Mouse (Mus musculus) heart, adult 2 months (tissue): ENCODE measurements at regions not wholly inside any gene's neighbourhood (a gene's known extent, or its start where the extent isn't known, plus 50 kb on each side); places are given as distances from the start of the nearest gene placed in this dataset.

Experiments
- CTCF ChIP-seq: fragments of 200-600 bp; IDR thresholded peaks from 2 replicates; pipeline ENCODE4 v1.8.1; 2022; ENCODE audit warnings: antibody characterized with exemption, mild to moderate bottlenecking, moderate library complexity
- POLR2A ChIP-seq: fragments of 200-500 bp; IDR thresholded peaks from 2 replicates; pipeline ENCODE4 v1.6.1; 2011; ENCODE audit warnings: mild to moderate bottlenecking, low read depth, low read length, control low read depth; ENCODE audit not compliant: insufficient read depth

DNA sequence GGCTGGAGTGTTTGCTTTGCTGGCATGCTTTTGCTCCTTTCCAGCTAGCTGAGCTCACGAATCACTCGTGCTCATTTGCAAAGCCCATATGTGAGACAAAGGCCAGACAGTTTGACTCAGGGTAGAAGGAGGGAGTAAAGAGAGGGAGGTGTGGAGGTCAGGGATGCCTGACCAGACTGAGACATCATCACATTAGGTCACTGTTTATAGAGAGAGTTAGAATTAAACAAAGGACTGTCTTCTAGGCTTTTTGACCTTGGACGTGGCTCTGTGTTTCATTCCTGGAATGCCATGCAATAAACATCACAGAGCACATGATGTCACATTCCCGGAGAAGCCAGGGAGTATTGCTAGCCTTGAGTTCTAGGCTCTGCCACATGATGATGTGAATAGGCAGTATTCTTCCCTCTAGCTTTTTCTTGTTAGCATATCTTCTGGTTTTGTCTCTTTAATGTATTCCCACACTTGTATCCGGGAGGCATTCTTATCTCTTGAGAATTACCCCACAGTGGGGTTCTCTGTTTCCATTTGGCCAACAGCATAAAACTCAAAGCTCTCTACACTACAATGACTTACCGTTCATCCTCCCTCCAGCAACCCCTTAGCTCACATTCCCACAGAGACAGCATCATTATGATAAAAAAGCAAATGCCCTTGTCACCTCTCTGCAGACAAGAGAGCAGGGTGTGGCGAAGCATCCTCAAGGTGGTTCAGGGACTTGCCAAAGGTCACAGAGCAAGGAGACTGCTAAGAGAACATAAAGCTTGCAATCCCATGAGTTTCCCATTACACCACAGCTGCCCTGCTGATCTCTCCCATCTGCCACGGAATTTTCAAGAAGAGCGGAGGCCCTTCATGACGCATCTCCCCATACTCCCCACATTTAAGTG is 301.3 kb downstream of the Cd83 start:
- TF ChIP-seq CTCF (no peak), POLR2A (no peak)
